11 mouse cellular contexts compared by ENCODE assay signal in the genomic region with DNA sequence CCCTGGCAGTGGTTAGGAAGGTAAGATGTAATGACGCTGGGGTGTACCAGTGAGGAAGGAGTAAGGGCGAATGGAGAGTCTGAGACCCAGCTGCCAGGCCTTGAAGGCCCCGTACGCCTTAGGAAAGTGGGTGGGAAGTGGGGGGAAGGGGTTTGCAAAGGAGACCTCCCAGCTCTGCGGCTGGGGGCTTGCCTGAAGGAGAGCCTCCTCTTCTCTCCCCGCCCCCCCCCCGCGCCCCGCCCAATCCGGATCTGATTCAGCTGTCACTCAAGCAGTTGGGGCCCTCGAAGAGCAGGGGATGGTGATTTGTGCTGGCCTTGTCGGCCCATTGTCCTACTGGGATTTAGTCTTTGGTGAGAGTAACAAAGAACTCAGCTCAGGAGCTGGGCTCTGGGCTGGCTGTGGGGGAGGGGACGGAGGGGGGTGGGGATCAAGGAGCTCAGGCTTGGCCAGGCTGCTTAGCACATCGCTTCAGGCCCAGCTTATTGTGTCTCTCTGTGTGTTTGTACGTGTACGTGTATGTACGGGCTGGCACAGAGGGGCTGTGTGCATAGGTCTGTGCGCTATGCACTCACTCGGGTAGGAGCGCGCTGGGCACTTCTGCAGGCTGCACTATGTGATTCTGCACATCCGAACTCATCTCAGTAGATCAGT.
DNase-seq lines count a peak whose midpoint lies in the region; ATAC-seq and TF ChIP-seq lines count a peak whose summit lies in the region.
"Had no signal": no experiment of that assay in that cellular context is flagged by ENCODE, and none has a peak within 500 bp of the region (broad histone marks: within the 10 kb centered on the region; RNA-seq: fewer than 3 reads in every experiment).

No protein-coding gene starts in this region.

- no peak for TF ChIP-seq POLR2A in ES-Bruce4 (IDR thresholded peaks at IDR 0.05; ENCODE audit: insufficient read depth, low read length)

- no peak for ATAC-seq in cerebellum, adult (ENCODE audit: insufficient number of reproducible peaks, low FRiP score, low TSS enrichment)
- peak; percentile 92 for ATAC-seq in forebrain, embryonic 14.5 days
- ATAC-seq in midbrain, embryonic 12.5 days (ENCODE audit: low FRiP score, low read depth), result peak; percentile 96

- H3K4me2 ChIP-seq in forebrain, embryonic 14.5 days (ENCODE audit: low read length), result peak overlapping the region; percentile 43
- H3K4me2 ChIP-seq in midbrain, embryonic 12.5 days (replicated peaks), result peak overlapping the region; percentile 37

- no peak overlapping the region for H3K27ac ChIP-seq in ES-Bruce4 (ENCODE audit: insufficient read depth, low read length)
- H3K27ac ChIP-seq in forebrain, embryonic 14.5 days (ENCODE audit: low read depth, low read length), result peak overlapping the region; percentile 93
- H3K27ac ChIP-seq in midbrain, embryonic 12.5 days (replicated peaks), result peak overlapping the region; percentile 95

- peaks cover 3% of the 10 kb centered on the region for H3K4me1 ChIP-seq in ES-Bruce4 (ENCODE audit: control insufficient read depth, insufficient read depth, low read length)
- H3K4me1 ChIP-seq in forebrain, embryonic 14.5 days (ENCODE audit: control insufficient read depth, insufficient read depth, low read length), result peaks cover 18% of the 10 kb centered on the region
- H3K4me1 ChIP-seq in midbrain, embryonic 12.5 days, result peaks cover 28% of the 10 kb centered on the region

- no peak overlapping the region for H3K9ac ChIP-seq in ES-Bruce4 (ENCODE audit: low read depth, poor library complexity, severe bottlenecking)
- peak overlapping the region; percentile 54 for H3K9ac ChIP-seq in forebrain, embryonic 14.5 days (ENCODE audit: low read length)
- H3K9ac ChIP-seq in midbrain, embryonic 12.5 days (replicated peaks), result peak overlapping the region; percentile 13

- peak; percentile 34 to 57 for DNase-seq in cerebellum, postnatal 14 days
- peak; percentile 89 for DNase-seq in forebrain, embryonic 14.5 days (ENCODE audit: low spot score)
- DNase-seq in spleen, adult 12 weeks (ENCODE audit: low spot score), result no peak
- no peak for DNase-seq in frontal cortex, postnatal 14 days (ENCODE audit: low spot score in 2 of 2)
- no peak for DNase-seq in c-Kit-positive CD71-positive TER-119-positive erythroid progenitor cells, embryonic 14.5 days (ENCODE audit: low spot score)
- DNase-seq: adrenal gland, postnatal 14 days; layer of hippocampus, postnatal 36 days; thymus, postnatal 25 days had no signal

- H3K36me3 ChIP-seq in ES-Bruce4 (ENCODE audit: control insufficient read depth, insufficient read depth, low read length, poor library complexity, severe bottlenecking), result no peaks in the 10 kb centered on the region
- H3K36me3 ChIP-seq in forebrain, embryonic 14.5 days (ENCODE audit: control insufficient read depth, insufficient read depth, low read length), result no peaks in the 10 kb centered on the region
- H3K36me3 ChIP-seq in midbrain, embryonic 12.5 days, result no peaks in the 10 kb centered on the region

- no peaks in the 10 kb centered on the region for H3K9me3 ChIP-seq in ES-Bruce4 (replicated peaks; ENCODE audit: control insufficient read depth, insufficient read depth, low read length, poor library complexity, severe bottlenecking)
- H3K9me3 ChIP-seq in forebrain, embryonic 14.5 days (replicated peaks; ENCODE audit: control insufficient read depth, low read length), result no peaks in the 10 kb centered on the region
- no peaks in the 10 kb centered on the region for H3K9me3 ChIP-seq in midbrain, embryonic 12.5 days

- under 1% methylated on average over 18 of the region's 22 CpGs for WGBS in forebrain, embryonic 14.5 days
- WGBS in midbrain, embryonic 12.5 days, result under 1% methylated on average over 20 of the region's 22 CpGs

- TF ChIP-seq EP300 in ES-Bruce4 (IDR thresholded peaks at IDR 0.05; ENCODE audit: insufficient read depth, low read depth, low read length), result peak; percentile 49; the same call in 1 of the 2 replicates

- peak overlapping the region; percentile 46 for H3K4me3 ChIP-seq in ES-Bruce4 (ENCODE audit: low read depth, low read length)
- peak overlapping the region; percentile 15; the same call in 1 of the 2 replicates for H3K4me3 ChIP-seq in forebrain, embryonic 14.5 days (ENCODE audit: low read depth, low read length)
- H3K4me3 ChIP-seq in midbrain, embryonic 12.5 days, result no peak overlapping the region

- no peaks in the 10 kb centered on the region for H3K27me3 ChIP-seq in ES-Bruce4 (ENCODE audit: control insufficient read depth, insufficient read depth, low read length, poor library complexity, severe bottlenecking)
- H3K27me3 ChIP-seq in forebrain, embryonic 14.5 days (replicated peaks; ENCODE audit: control insufficient read depth, insufficient read depth, low read length), result no peaks in the 10 kb centered on the region
- H3K27me3 ChIP-seq in midbrain, embryonic 12.5 days, result peaks cover 35% of the 10 kb centered on the region

- no peak for TF ChIP-seq CTCF in ES-Bruce4 (IDR thresholded peaks at IDR 0.05; ENCODE audit: low read depth, low read length)

Comparison
In these comparisons a context has a peak if more than half of its experiments do, and no peak if none do; other contexts are left out.
1. DNase-seq: peak in cerebellum, postnatal 14 days (2 of 2) and forebrain, embryonic 14.5 days (single experiment); none in spleen, adult 12 weeks (single experiment), frontal cortex, postnatal 14 days (0 of 2) and c-Kit-positive CD71-positive TER-119-positive erythroid progenitor cells, embryonic 14.5 days (single experiment).